Mouse (Mus musculus) embryonic facial prominence, embryonic 11.5 days (tissue): ENCODE measurements at regions not wholly inside any gene's neighbourhood (a gene's known extent, or its start where the extent isn't known, plus 50 kb on each side); places are given as distances from the start of the nearest gene placed in this dataset.

Source experiments
- ATAC-seq: fragments of 200-750 bp; cut with Nextera tagmentation; replicated peaks from 2 replicates; pipeline ENCODE4 v1.8.0; 2017; ENCODE audit warnings: low read depth; ENCODE audit not compliant: insufficient number of reproducible peaks, low FRiP score, low TSS enrichment
- DNase-seq: peaks from one replicate; pipeline ENCODE4 v3.0.0-alpha.2; 2015; ENCODE audit warnings: low spot score
- H3K27ac ChIP-seq: fragments of 300-500 bp; sonication (generic); replicated peaks from 2 replicates; pipeline ENCODE4 v1.5.1; 2014; ENCODE audit warnings: mild to moderate bottlenecking, low read depth, low read length, control low read depth
- H3K27me3 ChIP-seq: fragments of 300-500 bp; sonication (generic); 2 replicates; pipeline ENCODE4 v1.6.1; 2014; ENCODE audit warnings: mild to moderate bottlenecking, low read length, moderate library complexity, mixed read lengths; ENCODE audit not compliant: control insufficient read depth, insufficient read depth
- H3K36me3 ChIP-seq: fragments of 300-500 bp; sonication (generic); replicated peaks from 2 replicates; pipeline ENCODE4 v1.6.1; 2014; ENCODE audit warnings: low read depth, mild to moderate bottlenecking, low read length, moderate library complexity, mixed read lengths; ENCODE audit not compliant: control insufficient read depth, insufficient read depth
- H3K4me1 ChIP-seq: fragments of 300-500 bp; sonication (generic); 2 replicates; pipeline ENCODE4 v1.6.1; 2014; ENCODE audit warnings: low read length, mixed read lengths; ENCODE audit not compliant: control insufficient read depth, insufficient read depth
- H3K4me2 ChIP-seq: fragments of 300-500 bp; sonication (generic); 2 replicates; pipeline ENCODE4 v1.6.1; 2014; ENCODE audit warnings: low read depth, mild to moderate bottlenecking, control low read depth, low read length, moderate library complexity
- H3K4me3 ChIP-seq: fragments of 300-500 bp; sonication (generic); 2 replicates; pipeline ENCODE4 v1.5.1; 2014; ENCODE audit warnings: low read depth, low read length, control low read depth
- H3K9ac ChIP-seq: fragments of 300-500 bp; sonication (generic); replicated peaks from 2 replicates; pipeline ENCODE4 v1.6.1; 2014; ENCODE audit warnings: mild to moderate bottlenecking, control low read depth, low read length
- H3K9me3 ChIP-seq: fragments of 300-500 bp; sonication (generic); replicated peaks from 2 replicates; pipeline ENCODE4 v1.6.1; 2016; ENCODE audit warnings: mild to moderate bottlenecking, low read length, inconsistent platforms, mixed read lengths; ENCODE audit not compliant: control insufficient read depth
- WGBS: fragments of 180-500 bp; shearing (Covaris S2); extraction: QIAGEN DNeasy Blood & Tissue Kit; methylation state at CpG from one replicate; pipeline ENCODE4 v1.1.7; 2014; 5-methylcytosine and 5-hydroxymethylcytosine counted together

- H3K27me3 ChIP-seq: no peaks in the 10 kb centered on the region
- H3K9ac ChIP-seq: no peak overlapping the region
- no peaks in the 10 kb centered on the region for H3K36me3 ChIP-seq
- no peak overlapping the region for H3K4me2 ChIP-seq
- no peak overlapping the region for H3K4me3 ChIP-seq
- DNase-seq (peak; percentile 61), ATAC-seq (peak; percentile 56; the same call in 1 of the 2 replicates)
- no peaks in the 10 kb centered on the region for H3K4me1 ChIP-seq
- H3K9me3 ChIP-seq: no peaks in the 10 kb centered on the region
- no peak overlapping the region for H3K27ac ChIP-seq
- WGBS: 21% methylated on average over 6 of the region's 6 CpGs
Measured at GRCm38 (mm10) chr2:78694851-78695250, 173.1 kb upstream of the Ube2e3 start.

- H3K4me3 ChIP-seq: no peak overlapping the region
- DNase-seq (no peak), ATAC-seq (no peak)
- no peak overlapping the region for H3K27ac ChIP-seq
- 78% methylated on average over 2 of the region's 2 CpGs for WGBS
- no peaks in the 10 kb centered on the region for H3K36me3 ChIP-seq
- H3K27me3 ChIP-seq: no peaks in the 10 kb centered on the region
- H3K9ac ChIP-seq: no peak overlapping the region
- no peaks in the 10 kb centered on the region for H3K4me1 ChIP-seq
- H3K4me2 ChIP-seq: no peak overlapping the region
- no peaks in the 10 kb centered on the region for H3K9me3 ChIP-seq
Measured at GRCm38 (mm10) chr2:78656668-78657067, 211.3 kb upstream of the Ube2e3 start.

GRCm38 (mm10) chr2:78655156-78655855 lies 212.6 kb upstream of the Ube2e3 start:
- Histone ChIP-seq H3K9me3 (no peaks in the 10 kb centered on the region), H3K27ac (no peak overlapping the region), H3K4me2 (no peak overlapping the region), H3K36me3 (no peaks in the 10 kb centered on the region), H3K9ac (no peak overlapping the region), H3K27me3 (no peaks in the 10 kb centered on the region), H3K4me3 (no peak overlapping the region), H3K4me1 (no peaks in the 10 kb centered on the region)
- 69% methylated on average over 7 of the region's 7 CpGs for WGBS
- ATAC-seq (no peak), DNase-seq (no peak)

DNA sequence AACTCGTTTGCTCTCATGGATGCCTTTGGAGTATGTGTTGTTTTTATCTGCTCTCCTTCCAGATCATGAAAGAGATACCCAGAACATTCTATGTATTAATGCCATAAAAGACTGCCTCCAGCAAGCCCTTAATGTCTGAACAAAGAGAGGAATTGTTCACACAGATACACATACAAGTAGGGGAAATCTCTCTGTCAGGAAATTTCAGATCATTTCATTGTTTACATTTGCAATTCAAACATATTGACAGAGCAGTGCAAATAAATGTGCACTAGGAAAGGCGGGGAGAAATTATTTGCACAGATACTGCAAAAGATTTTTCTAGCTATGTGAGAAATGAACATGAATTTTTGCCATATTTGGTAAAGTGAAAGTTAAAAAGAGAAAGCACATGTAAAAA lies 216.4 kb upstream of the Ube2e3 start:
- DNase-seq (no peak), ATAC-seq (no peak)
- Histone ChIP-seq H3K9ac (no peak overlapping the region), H3K4me2 (no peak overlapping the region), H3K4me3 (no peak overlapping the region), H3K4me1 (no peaks in the 10 kb centered on the region), H3K9me3 (no peaks in the 10 kb centered on the region), H3K27me3 (no peaks in the 10 kb centered on the region), H3K27ac (no peak overlapping the region), H3K36me3 (no peaks in the 10 kb centered on the region)
- WGBS: 41% methylated on average over 2 of the region's 2 CpGs

DNA sequence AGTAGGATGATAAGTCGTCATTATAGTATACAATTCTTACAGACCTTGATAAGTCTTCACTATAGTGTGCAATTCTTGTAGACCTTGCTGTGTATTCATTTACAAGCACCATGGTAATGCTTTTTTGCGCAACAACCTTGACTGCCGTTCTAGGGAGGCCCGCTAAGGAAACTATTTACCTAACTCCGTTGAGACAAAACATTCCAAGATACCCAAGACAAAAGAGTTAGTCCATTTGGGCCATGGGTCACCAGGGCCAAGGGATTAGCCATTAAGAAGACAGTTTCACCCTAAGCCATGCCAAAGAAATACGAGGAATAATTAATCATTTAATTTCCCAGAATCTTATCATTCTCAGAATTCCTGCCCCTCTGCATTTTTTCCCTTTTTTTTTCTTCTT lies 227.6 kb upstream of the Ube2e3 start:
- DNase-seq (no peak), ATAC-seq (no peak)
- H3K4me3 ChIP-seq: no peak overlapping the region
- no peaks in the 10 kb centered on the region for H3K36me3 ChIP-seq
- H3K4me1 ChIP-seq: no peaks in the 10 kb centered on the region
- H3K27me3 ChIP-seq: no peaks in the 10 kb centered on the region
- H3K27ac ChIP-seq: no peak overlapping the region
- 89% methylated on average over 6 of the region's 6 CpGs for WGBS
- H3K4me2 ChIP-seq: no peak overlapping the region
- H3K9ac ChIP-seq: no peak overlapping the region
- H3K9me3 ChIP-seq: no peaks in the 10 kb centered on the region

GRCm38 (mm10) chr2:78625264-78625663 lies 242.7 kb upstream of the Ube2e3 start:
- Histone ChIP-seq H3K4me1 (no peaks in the 10 kb centered on the region), H3K9me3 (no peaks in the 10 kb centered on the region), H3K27ac (no peak overlapping the region), H3K4me3 (no peak overlapping the region), H3K36me3 (no peaks in the 10 kb centered on the region), H3K4me2 (no peak overlapping the region), H3K9ac (no peak overlapping the region), H3K27me3 (no peaks in the 10 kb centered on the region)
- ATAC-seq (no peak), DNase-seq (no peak)
- WGBS: 82% methylated on average over 4 of the region's 4 CpGs

- H3K4me3 ChIP-seq: no peak overlapping the region
Measured at GRCm38 (mm10) chr2:78606388-78606787, 261.5 kb upstream of the Ube2e3 start.

DNA sequence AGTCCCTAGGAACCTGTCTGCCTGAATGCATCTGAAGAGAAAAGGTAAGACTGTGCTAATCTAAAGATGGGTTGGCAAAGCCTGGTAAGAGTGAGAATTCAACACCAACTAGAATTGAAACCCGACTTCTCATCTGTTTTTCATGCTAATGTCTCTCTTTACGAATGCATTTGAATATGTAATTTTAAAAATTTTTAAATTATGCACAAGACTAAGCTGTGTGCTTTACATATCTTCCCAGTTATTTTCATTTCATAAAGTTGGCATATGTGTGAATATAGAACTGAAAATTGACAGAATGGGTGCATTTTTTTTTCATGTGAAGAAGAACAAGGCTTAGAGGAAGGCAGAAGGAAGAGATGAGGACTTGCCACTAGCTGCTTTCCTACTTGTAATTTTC lies 267.2 kb upstream of the Ube2e3 start:
- H3K9me3 ChIP-seq: no peaks in the 10 kb centered on the region
- H3K27me3 ChIP-seq: no peaks in the 10 kb centered on the region
- no peaks in the 10 kb centered on the region for H3K36me3 ChIP-seq
- no peak overlapping the region for H3K27ac ChIP-seq
- DNase-seq (no peak), ATAC-seq (no peak)
- 84% methylated on average over 2 of the region's 2 CpGs for WGBS
- H3K4me2 ChIP-seq: no peak overlapping the region
- H3K4me1 ChIP-seq: no peaks in the 10 kb centered on the region
- H3K4me3 ChIP-seq: no peak overlapping the region
- H3K9ac ChIP-seq: no peak overlapping the region

More at GRCm38 (mm10) chr2:78606388-78606787, 261.5 kb upstream of the Ube2e3 start:
- H3K9ac ChIP-seq: no peak overlapping the region
- no peaks in the 10 kb centered on the region for H3K9me3 ChIP-seq
- H3K27me3 ChIP-seq: no peaks in the 10 kb centered on the region
- no peak overlapping the region for H3K27ac ChIP-seq
- DNase-seq: no peak
- H3K4me2 ChIP-seq: no peak overlapping the region
- no peak for ATAC-seq
- H3K4me1 ChIP-seq: no peaks in the 10 kb centered on the region
- no peaks in the 10 kb centered on the region for H3K36me3 ChIP-seq
